8 mouse cellular contexts compared by ENCODE assay signal in the genomic region with DNA sequence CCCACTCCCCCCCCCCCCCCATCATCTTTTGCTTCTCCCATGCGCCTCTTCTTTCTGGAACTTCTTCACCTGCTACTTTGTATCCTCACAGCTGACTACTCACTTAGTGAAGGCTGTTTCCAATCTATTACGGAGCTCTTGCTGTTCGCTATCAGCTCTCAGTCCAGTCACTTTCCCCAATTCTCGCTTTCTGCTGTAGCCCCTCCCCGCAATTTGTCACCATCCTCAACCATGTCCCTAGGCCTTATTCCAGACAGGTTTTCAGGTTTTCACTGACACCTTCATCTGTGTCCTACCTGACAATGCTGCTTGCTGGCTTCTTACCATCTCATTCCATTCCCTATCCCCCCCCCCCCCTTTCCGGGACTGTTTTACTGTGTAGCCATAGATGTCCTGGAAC. TPM values are rescaled to one million over a fixed set of nuclear protein-coding genes. Genes with fewer than 3 reads are reported as not detected.
DNase-seq lines count a peak whose midpoint lies in the region; ATAC-seq and TF ChIP-seq lines count a peak whose summit lies in the region.

No protein-coding gene starts in this region.

- no peaks in the 10 kb centered on the region for H3K9me3 ChIP-seq in liver, embryonic 12.5 days (replicated peaks)

- H3K27ac ChIP-seq in spleen, adult 2 months (ENCODE audit: insufficient read depth, low read length): no peak overlapping the region
- peak overlapping the region; percentile 98 for H3K27ac ChIP-seq in liver, embryonic 12.5 days

- DNase-seq in cerebellum, adult 9-11 months: peak; percentile 57
- DNase-seq in cerebellum, postnatal 36 days: no peak
- DNase-seq in spleen, adult 2 months (ENCODE audit: low read depth in 1 of 2, low spot score in 2 of 2): no peak
- no peak for DNase-seq in spleen, postnatal 14 days (ENCODE audit: low spot score in 2 of 2)
- DNase-seq in frontal cortex, postnatal 36 days (ENCODE audit: low spot score in 2 of 2): no peak
- DNase-seq in left cerebral cortex, postnatal 14 days (ENCODE audit: low spot score in 2 of 2): no peak
- DNase-seq in urinary bladder, adult 2 months (ENCODE audit: low spot score): no peak

- H3K9ac ChIP-seq in liver, embryonic 12.5 days: peak overlapping the region; percentile 99

- peaks cover 4% of the 10 kb centered on the region; the same call in 1 of the 2 replicates for H3K4me1 ChIP-seq in spleen, adult 2 months (ENCODE audit: control insufficient read depth, insufficient read depth, insufficient read length)
- H3K4me1 ChIP-seq in liver, embryonic 12.5 days: peaks cover 70% of the 10 kb centered on the region

- ATAC-seq in liver, embryonic 12.5 days: no peak

- H3K36me3 ChIP-seq in spleen, adult 2 months (ENCODE audit: control insufficient read depth, insufficient read depth, low read length): peaks cover 3% of the 10 kb centered on the region; the same call in 1 of the 2 replicates
- peaks cover 20% of the 10 kb centered on the region for H3K36me3 ChIP-seq in liver, embryonic 12.5 days

- peak overlapping the region; percentile 82 for H3K4me2 ChIP-seq in liver, embryonic 12.5 days

- no peak for TF ChIP-seq POLR2A in spleen, adult 2 months (IDR thresholded peaks at IDR 0.05; ENCODE audit: low read depth, low read length)

- WGBS in spleen, adult 2 months: 93% methylated on average over 6 of the region's 6 CpGs
- 54% methylated on average over 6 of the region's 6 CpGs for WGBS in liver, embryonic 12.5 days (ENCODE audit: insufficient replicate concordance)

- intact Hi-C loops in left cerebral cortex, postnatal 14 days (cut with DNase I): loop anchor here (5.0 kb wide), 1 partner anchor 55 kb away; no protein-coding TSS in a partner anchor

- TF ChIP-seq CTCF in spleen, adult 2 months (IDR thresholded peaks at IDR 0.05; ENCODE audit: extremely low read depth, insufficient read depth, insufficient read length, insufficient replicate concordance): no peak

- no peaks in the 10 kb centered on the region for H3K27me3 ChIP-seq in spleen, adult 2 months (ENCODE audit: control insufficient read depth, insufficient read depth, low read length)
- H3K27me3 ChIP-seq in liver, embryonic 12.5 days (replicated peaks): no peaks in the 10 kb centered on the region

- H3K4me3 ChIP-seq in spleen, adult 2 months (ENCODE audit: extremely low read depth, insufficient read depth, insufficient read length): peak overlapping the region; percentile 85; the same call in 1 of the 2 replicates
- H3K4me3 ChIP-seq in liver, embryonic 12.5 days: peak overlapping the region; percentile 92

RNA-seq across cellular contexts. Expression of gene Ppp6r2, which starts 1.1 kb away (rescaled TPM):
- 120 and 255 TPM in 2 replicates for polyA plus RNA-seq in spleen, adult 2 months (2012; rRNA removed)
- polyA plus RNA-seq in liver, embryonic 12.5 days (2016; fragmentation: Nextera tagmentation; extraction: Ambion mirVana): 21.4 and 23.9 TPM in 2 replicates
- total RNA-seq in left cerebral cortex, postnatal 14 days (2021): 100 to 1,000 TPM; 154 to 159 TPM
- polyA plus RNA-seq in urinary bladder, adult 2 months (2012; rRNA removed): 29.1 and 41.4 TPM in 2 replicates

RNA-seq across cellular contexts. Expression of gene Dennd6b, which starts 16.2 kb away (rescaled TPM):
- polyA plus RNA-seq in spleen, adult 2 months (2012; rRNA removed): 25.2 and 30.8 TPM in 2 replicates
- polyA plus RNA-seq in liver, embryonic 12.5 days (2016; fragmentation: Nextera tagmentation; extraction: Ambion mirVana): 5.3 and 5.5 TPM in 2 replicates
- 10 to 100 TPM; 41.3 to 42.7 TPM for total RNA-seq in left cerebral cortex, postnatal 14 days (2021)
- 16.0 and 23.8 TPM in 2 replicates for polyA plus RNA-seq in urinary bladder, adult 2 months (2012; rRNA removed)

RNA-seq across cellular contexts. Expression of gene Plxnb2, which starts 31.9 kb away (rescaled TPM):
- polyA plus RNA-seq in spleen, adult 2 months (2012; rRNA removed): 89.4 and 96.8 TPM in 2 replicates
- polyA plus RNA-seq in liver, embryonic 12.5 days (2016; fragmentation: Nextera tagmentation; extraction: Ambion mirVana): 38.5 and 38.8 TPM in 2 replicates
- 10 to 100 TPM; 50.7 to 52.0 TPM for total RNA-seq in left cerebral cortex, postnatal 14 days (2021)
- polyA plus RNA-seq in urinary bladder, adult 2 months (2012; rRNA removed): 171 and 187 TPM in 2 replicates
